Mouse (Mus musculus): ENCODE results near the gene Wdr74. TPM values are rescaled to one million over a fixed set of nuclear protein-coding genes. Genes with fewer than 3 reads are reported as not detected.

The Wdr74 gene
- total RNA-seq, 2 experiments from 2014 or later, result 30.3 to 38.5 TPM

- no peak for ATAC-seq (ENCODE audit: poor library complexity, severe bottlenecking)
Measured at GRCm38 (mm10) chr19:8790171-8790570, 54.5 kb downstream of the Wdr74 start.

Other genes starting within 250 kb of the Wdr74 start
Only the 30 nearest of the 32 such genes appear.
- not detected in 2 replicates for gene Slc22a8, start 144.6 kb upstream of the Wdr74 start, total RNA-seq (2015)
- not detected in 2 replicates for gene Slc22a8, start 144.6 kb upstream of the Wdr74 start, total RNA-seq (2017)
- not detected in 2 replicates for gene Slc22a6, start 117.8 kb upstream of the Wdr74 start, total RNA-seq (2015)
- gene Slc22a6, start 117.8 kb upstream of the Wdr74 start, total RNA-seq (2017), result not detected in 2 replicates
- 0.16 and 0.25 TPM in 2 replicates for gene Chrm1, start 72.0 kb upstream of the Wdr74 start, total RNA-seq (2015)
- 0.04 TPM in 2 replicates for gene Chrm1, start 72.0 kb upstream of the Wdr74 start, total RNA-seq (2017)
- gene Slc3a2, start 12.5 kb upstream of the Wdr74 start, total RNA-seq (2015), result 26.3 and 32.6 TPM in 2 replicates
- 31.6 and 34.1 TPM in 2 replicates for gene Slc3a2, start 12.5 kb upstream of the Wdr74 start, total RNA-seq (2017)
- 0.83 TPM in 1 of 2 replicates, not detected in the other for gene 1700092M07Rik, start 4.9 kb downstream of the Wdr74 start, total RNA-seq (2015)
- 1.3 TPM in 1 of 2 replicates, not detected in the other for gene 1700092M07Rik, start 4.9 kb downstream of the Wdr74 start, total RNA-seq (2017)
- 40.9 and 55.3 TPM in 2 replicates for gene Stx5a, start 5.6 kb downstream of the Wdr74 start, total RNA-seq (2015)
- gene Stx5a, start 5.6 kb downstream of the Wdr74 start, total RNA-seq (2017), result 40.8 and 65.6 TPM in 2 replicates
- 257 and 292 TPM in 2 replicates for gene Nxf1, start 21.2 kb downstream of the Wdr74 start, total RNA-seq (2015)
- 69.7 and 76.0 TPM in 2 replicates for gene Nxf1, start 21.2 kb downstream of the Wdr74 start, total RNA-seq (2017)
- gene Tmem223, start 35.2 kb downstream of the Wdr74 start, total RNA-seq (2015), result 28.1 and 36.6 TPM in 2 replicates
- 11.6 and 12.0 TPM in 2 replicates for gene Tmem223, start 35.2 kb downstream of the Wdr74 start, total RNA-seq (2017)
- gene Tmem179b, start 38.6 kb downstream of the Wdr74 start, total RNA-seq (2015), result 172 and 177 TPM in 2 replicates
- gene Tmem179b, start 38.6 kb downstream of the Wdr74 start, total RNA-seq (2017), result 98.4 and 108 TPM in 2 replicates
- 5.1 and 6.2 TPM in 2 replicates for gene Taf6l, start 50.6 kb downstream of the Wdr74 start, total RNA-seq (2015)
- 8.9 and 9.8 TPM in 2 replicates for gene Taf6l, start 50.6 kb downstream of the Wdr74 start, total RNA-seq (2017)
- gene Polr2g, start 62.8 kb downstream of the Wdr74 start, total RNA-seq (2015), result 124 and 125 TPM in 2 replicates
- 54.1 and 58.2 TPM in 2 replicates for gene Polr2g, start 62.8 kb downstream of the Wdr74 start, total RNA-seq (2017)
- gene Zbtb3, start 66.7 kb downstream of the Wdr74 start, total RNA-seq (2015), result 0.62 and 2.3 TPM in 2 replicates
- 1.8 and 2.5 TPM in 2 replicates for gene Zbtb3, start 66.7 kb downstream of the Wdr74 start, total RNA-seq (2017)
- 28.6 and 31.0 TPM in 2 replicates for gene Ttc9c, start 83.5 kb downstream of the Wdr74 start, total RNA-seq (2015)
- 53.6 and 63.7 TPM in 2 replicates for gene Ttc9c, start 83.5 kb downstream of the Wdr74 start, total RNA-seq (2017)
- 52.3 and 56.0 TPM in 2 replicates for gene Hnrnpul2, start 84.2 kb downstream of the Wdr74 start, total RNA-seq (2015)
- 72.8 and 94.4 TPM in 2 replicates for gene Hnrnpul2, start 84.2 kb downstream of the Wdr74 start, total RNA-seq (2017)
- not detected in 2 replicates for gene AC129217.1, start 93.9 kb downstream of the Wdr74 start, total RNA-seq (2015)
- gene AC129217.1, start 93.9 kb downstream of the Wdr74 start, total RNA-seq (2017), result 1.8 and 5.9 TPM in 2 replicates
- gene Bscl2, start 101.6 kb downstream of the Wdr74 start, total RNA-seq (2015), result 84.8 and 97.8 TPM in 2 replicates
- gene Bscl2, start 101.6 kb downstream of the Wdr74 start, total RNA-seq (2017), result 48.1 and 49.6 TPM in 2 replicates
- 0.16 TPM in 1 of 2 replicates, not detected in the other for gene Gng3, start 103.4 kb downstream of the Wdr74 start, total RNA-seq (2015)
- not detected in 2 replicates for gene Gng3, start 103.4 kb downstream of the Wdr74 start, total RNA-seq (2017)
- gene Lrrn4cl, start 114.9 kb downstream of the Wdr74 start, total RNA-seq (2015), result 0.16 and 0.55 TPM in 2 replicates
- gene Lrrn4cl, start 114.9 kb downstream of the Wdr74 start, total RNA-seq (2017), result 0.12 TPM in 1 of 2 replicates, not detected in the other
- 63.2 and 66.8 TPM in 2 replicates for gene Ubxn1, start 135.7 kb downstream of the Wdr74 start, total RNA-seq (2015)
- gene Ubxn1, start 135.7 kb downstream of the Wdr74 start, total RNA-seq (2017), result 149 and 168 TPM in 2 replicates
- 39.9 and 41.9 TPM in 2 replicates for gene Uqcc3, start 145.1 kb downstream of the Wdr74 start, total RNA-seq (2015)
- gene Uqcc3, start 145.1 kb downstream of the Wdr74 start, total RNA-seq (2017), result 58.1 and 75.6 TPM in 2 replicates
- 29.0 and 50.8 TPM in 2 replicates for gene Lbhd1, start 147.9 kb downstream of the Wdr74 start, total RNA-seq (2015)
- 5.2 and 7.5 TPM in 2 replicates for gene Lbhd1, start 147.9 kb downstream of the Wdr74 start, total RNA-seq (2017)
- gene Gm49403, start 148.1 kb downstream of the Wdr74 start, total RNA-seq (2015), result not detected in 2 replicates
- gene Gm49403, start 148.1 kb downstream of the Wdr74 start, total RNA-seq (2017), result not detected in 2 replicates
- gene 1810009A15Rik, start 153.0 kb downstream of the Wdr74 start, total RNA-seq (2015), result 43.9 and 64.0 TPM in 2 replicates
- 61.2 and 66.3 TPM in 2 replicates for gene 1810009A15Rik, start 153.0 kb downstream of the Wdr74 start, total RNA-seq (2017)
- 0.27 TPM in 1 of 2 replicates, not detected in the other for gene Gm49416, start 153.1 kb downstream of the Wdr74 start, total RNA-seq (2015)
- gene Gm49416, start 153.1 kb downstream of the Wdr74 start, total RNA-seq (2017), result 0.85 TPM in 1 of 2 replicates, not detected in the other
- gene Ints5, start 157.2 kb downstream of the Wdr74 start, total RNA-seq (2015), result 9.1 and 9.3 TPM in 2 replicates
- gene Ints5, start 157.2 kb downstream of the Wdr74 start, total RNA-seq (2017), result 10.2 and 11.3 TPM in 2 replicates
- 69.0 and 71.3 TPM in 2 replicates for gene Ganab, start 162.2 kb downstream of the Wdr74 start, total RNA-seq (2015)
- gene Ganab, start 162.2 kb downstream of the Wdr74 start, total RNA-seq (2017), result 51.7 and 58.4 TPM in 2 replicates
- gene B3gat3, start 184.5 kb downstream of the Wdr74 start, total RNA-seq (2015), result 19.5 and 23.3 TPM in 2 replicates
- gene B3gat3, start 184.5 kb downstream of the Wdr74 start, total RNA-seq (2017), result 28.9 and 29.8 TPM in 2 replicates
- gene Rom1, start 193.5 kb downstream of the Wdr74 start, total RNA-seq (2015), result 1.4 and 1.8 TPM in 2 replicates
- gene Rom1, start 193.5 kb downstream of the Wdr74 start, total RNA-seq (2017), result 0.81 and 3.2 TPM in 2 replicates
- gene Eml3, start 193.7 kb downstream of the Wdr74 start, total RNA-seq (2015), result 17.1 and 18.0 TPM in 2 replicates
- 29.3 and 32.0 TPM in 2 replicates for gene Eml3, start 193.7 kb downstream of the Wdr74 start, total RNA-seq (2017)
- gene Mta2, start 206.0 kb downstream of the Wdr74 start, total RNA-seq (2015), result 47.3 and 53.3 TPM in 2 replicates
- 98.8 and 106 TPM in 2 replicates for gene Mta2, start 206.0 kb downstream of the Wdr74 start, total RNA-seq (2017)